Mouse (Mus musculus) CH12.LX (cell line): Measurements from ENCODE around the gene Epha10. TPM values are rescaled to one million over a fixed set of nuclear protein-coding genes. Genes with fewer than 3 reads are reported as not detected.

Experiments used
- DNase-seq: peaks from one replicate; pipeline ENCODE4 v3.0.0-alpha.2; 2013; ENCODE audit errors: extremely low read depth
- H3K27ac ChIP-seq: 2 replicates; pipeline ENCODE4 v1.5.1; 2012; ENCODE audit warnings: low read depth, mild to moderate bottlenecking, control low read depth, moderate library complexity; ENCODE audit not compliant: insufficient read depth
- H3K27me3 ChIP-seq: replicated peaks from 2 replicates; pipeline ENCODE3; 2012; ENCODE audit warnings: inconsistent platforms
- H3K36me3 ChIP-seq, 2 experiments: replicated peaks in 1 of 2; 2 replicates each; pipeline versions ENCODE3 to v1.6.1; 2012; ENCODE audit warnings: inconsistent platforms in 1 of 2, low read length in 1 of 2, mild to moderate bottlenecking in 1 of 2, mixed read lengths in 1 of 2, moderate library complexity in 1 of 2; ENCODE audit not compliant: control insufficient read depth in 1 of 2, insufficient read depth in 1 of 2
- H3K4me1 ChIP-seq, 2 experiments: 2 replicates each; pipeline ENCODE4 v1.6.1; 2012; ENCODE audit warnings: inconsistent platforms in 1 of 2, moderate library complexity in 1 of 2; ENCODE audit not compliant: insufficient read depth in 2 of 2, control insufficient read depth in 1 of 2
- H3K4me2 ChIP-seq: 2 replicates; pipeline ENCODE4 v1.6.1; 2012; ENCODE audit warnings: low read depth, mild to moderate bottlenecking, control low read depth; ENCODE audit not compliant: poor library complexity, insufficient read depth, severe bottlenecking
- H3K4me3 ChIP-seq, 3 experiments: fragments of 150-350 bp in 1 of 3; sonication (generic) in 1 of 3; replicated peaks in 1 of 3; 2 replicates each; pipeline versions ENCODE3 to v1.5.1; 2011 to 2012; ENCODE audit warnings: low read depth in 2 of 3, low read length in 2 of 3, mild to moderate bottlenecking in 2 of 3, moderate library complexity in 2 of 3, control low read depth in 1 of 3, improper control_type of control experiment in 1 of 3, inconsistent platforms in 1 of 3, mixed read lengths in 1 of 3; ENCODE audit not compliant: poor library complexity in 1 of 3
- H3K79me2 ChIP-seq: replicated peaks from 2 replicates; pipeline ENCODE4 v1.6.1; 2012; ENCODE audit warnings: mild to moderate bottlenecking, moderate library complexity; ENCODE audit not compliant: control insufficient read depth, poor library complexity, insufficient read depth, severe bottlenecking; ENCODE audit errors: extremely low read depth
- H3K9ac ChIP-seq: 2 replicates; pipeline ENCODE4 v1.6.1; 2012; ENCODE audit warnings: low read depth, mild to moderate bottlenecking, control low read depth, moderate library complexity; ENCODE audit not compliant: insufficient read depth
- H3K9me3 ChIP-seq: replicated peaks from 2 replicates; pipeline ENCODE3; 2012; ENCODE audit warnings: low read length, inconsistent platforms, mixed read lengths
- CHD1 ChIP-seq: IDR thresholded peaks from 2 replicates; pipeline ENCODE4 v1.6.1; 2012; ENCODE audit warnings: low read depth, low read length, improper control_type of control experiment, inconsistent platforms
- CHD2 ChIP-seq: IDR thresholded peaks from 2 replicates; pipeline ENCODE4 v1.6.1; 2011; ENCODE audit warnings: low read length, improper control_type of control experiment
- CTCF ChIP-seq, 2 experiments: IDR thresholded peaks in 1 of 2; conservative IDR thresholded peaks in 1 of 2; 2 replicates each; pipeline ENCODE4 v1.5.1; 2011 to 2012; ENCODE audit warnings: low read depth in 2 of 2, low read length in 2 of 2, improper control_type of control experiment in 1 of 2, inconsistent platforms in 1 of 2, mild to moderate bottlenecking in 1 of 2, moderate library complexity in 1 of 2
- ELF1 ChIP-seq: IDR thresholded peaks from 2 replicates; pipeline ENCODE4 v1.6.1; 2014; ENCODE audit warnings: low read depth, mild to moderate bottlenecking, inconsistent platforms, low read length, improper control_type of control experiment
- GABPA ChIP-seq: IDR thresholded peaks from 2 replicates; pipeline ENCODE4 v1.6.1; 2012; ENCODE audit warnings: low read depth, low read length, improper control_type of control experiment, inconsistent platforms; ENCODE audit not compliant: insufficient replicate concordance
- IRF4 ChIP-seq: IDR thresholded peaks from 2 replicates; pipeline ENCODE4 v1.6.1; 2014; ENCODE audit warnings: low read depth, mild to moderate bottlenecking, inconsistent platforms, low read length, improper control_type of control experiment
- KAT2A ChIP-seq: IDR thresholded peaks from 2 replicates; pipeline ENCODE4 v1.6.1; 2012; ENCODE audit warnings: low read length, improper control_type of control experiment, inconsistent platforms; ENCODE audit not compliant: insufficient replicate concordance
- MAX ChIP-seq: IDR thresholded peaks from 2 replicates; pipeline ENCODE4 v1.6.1; 2011; ENCODE audit warnings: low read length, improper control_type of control experiment
- MAZ ChIP-seq: IDR thresholded peaks from 2 replicates; pipeline ENCODE4 v1.6.1; 2012; ENCODE audit warnings: low read depth, mild to moderate bottlenecking, inconsistent platforms, low read length, improper control_type of control experiment, moderate library complexity
- MXI1 ChIP-seq: IDR thresholded peaks from 2 replicates; pipeline ENCODE4 v1.6.1; 2011; ENCODE audit warnings: mild to moderate bottlenecking, low read depth, low read length, improper control_type of control experiment
- MYC ChIP-seq: IDR thresholded peaks from 2 replicates; pipeline ENCODE4 v1.6.1; 2011; ENCODE audit warnings: low read depth, mild to moderate bottlenecking, improper control_type of control experiment, low read length
- NELFE ChIP-seq: IDR thresholded peaks from 2 replicates; pipeline ENCODE4 v1.6.1; 2011; ENCODE audit warnings: low read depth, low read length, improper control_type of control experiment
- NRF1 ChIP-seq: IDR thresholded peaks from 2 replicates; pipeline ENCODE4 v1.6.1; 2014; ENCODE audit warnings: low read depth, mild to moderate bottlenecking, inconsistent platforms, low read length, improper control_type of control experiment, moderate library complexity
- POLR2A ChIP-seq: IDR thresholded peaks from 2 replicates; pipeline ENCODE4 v1.6.1; 2011; ENCODE audit warnings: low read depth, mild to moderate bottlenecking, improper control_type of control experiment, low read length
- POLR2AphosphoS2 ChIP-seq: IDR thresholded peaks from 2 replicates; pipeline ENCODE4 v1.6.1; 2011; ENCODE audit warnings: low read depth, low read length, improper control_type of control experiment
- SIN3A ChIP-seq: IDR thresholded peaks from 2 replicates; pipeline ENCODE4 v1.6.1; 2012; ENCODE audit warnings: low read length, improper control_type of control experiment, inconsistent platforms
- TCF12 ChIP-seq: IDR thresholded peaks from 2 replicates; pipeline ENCODE4 v1.6.1; 2014; ENCODE audit warnings: low read depth, mild to moderate bottlenecking, inconsistent platforms, low read length, improper control_type of control experiment
- UBTF ChIP-seq: IDR thresholded peaks from 2 replicates; pipeline ENCODE4 v1.6.1; 2012; ENCODE audit warnings: low read depth, mild to moderate bottlenecking, inconsistent platforms, low read length, improper control_type of control experiment, moderate library complexity
- USF1 ChIP-seq: IDR thresholded peaks from 2 replicates; pipeline ENCODE4 v1.6.1; 2014; ENCODE audit warnings: low read depth, mild to moderate bottlenecking, inconsistent platforms, low read length, improper control_type of control experiment
- USF2 ChIP-seq: conservative IDR thresholded peaks from 2 replicates; pipeline ENCODE4 v1.6.1; 2011; ENCODE audit warnings: low read depth, low read length, improper control_type of control experiment
- ZC3H11A ChIP-seq: IDR thresholded peaks from 2 replicates; pipeline ENCODE4 v1.6.1; 2012; ENCODE audit warnings: low read depth, mild to moderate bottlenecking, inconsistent platforms, low read length, improper control_type of control experiment
- ZMIZ1 ChIP-seq: IDR thresholded peaks from 2 replicates; pipeline ENCODE4 v1.6.1; 2012; ENCODE audit warnings: low read depth, mild to moderate bottlenecking, inconsistent platforms, low read length, improper control_type of control experiment
- ZNF384 ChIP-seq: IDR thresholded peaks from 2 replicates; pipeline ENCODE4 v1.6.1; 2012; ENCODE audit warnings: low read depth, low read length, improper control_type of control experiment, inconsistent platforms
- dilution Hi-C: fragments of 300-500 bp; cut with MboI; formaldehyde crosslinking; loops from 2 replicates; pipeline ENCODE4 v1.14.3; 2020; ENCODE audit warnings: low sequenced_read_pairs; ENCODE audit not compliant: extremely low pct_unique_long_range_greater_than_20kb, extremely low pct_ligation_motif_present
- in situ Hi-C: fragments of 300-500 bp; cut with MboI; formaldehyde crosslinking; loops from 3 replicates; pipeline ENCODE4 v1.14.3; 2019; ENCODE audit warnings: low sequenced_read_pairs, low pct_ligation_motif_present, low pct_unique_long_range_greater_than_20kb, mixed read lengths
- polyA plus RNA-seq: library from polyadenylated mRNA; unstranded; fragments of >175 nt; gene quantifications from 2 replicates; pipeline ENCODE4 v1.2.1, GENCODE M21; 2012; ENCODE audit warnings: low read depth; ENCODE audit not compliant: insufficient read length
- total RNA-seq, 2 experiments: library from RNA; depleted of rRNA; stranded (reverse); fragments of 300-350 nt in 1 of 2; fragments of >200 nt in 1 of 2; gene quantifications; 2 replicates each; pipeline ENCODE4 v1.2.3; 2012 to 2014

Epha10 gene
- total and polyA plus RNA-seq, 3 experiments: not detected

GRCm38 (mm10) chr4:124850933-124851658, 29.6 kb upstream of the Epha10 start, which contains the start of gene 1110065P20Rik:
Gene 1110065P20Rik (minus strand): TSS chr4:124851196.
- Histone ChIP-seq H3K4me1 (peaks cover 4 to 35% of the 10 kb centered on the region in 2 experiments), H3K36me3 (peaks cover 28 to 55% of the 10 kb centered on the region in 2 experiments)

DNA sequence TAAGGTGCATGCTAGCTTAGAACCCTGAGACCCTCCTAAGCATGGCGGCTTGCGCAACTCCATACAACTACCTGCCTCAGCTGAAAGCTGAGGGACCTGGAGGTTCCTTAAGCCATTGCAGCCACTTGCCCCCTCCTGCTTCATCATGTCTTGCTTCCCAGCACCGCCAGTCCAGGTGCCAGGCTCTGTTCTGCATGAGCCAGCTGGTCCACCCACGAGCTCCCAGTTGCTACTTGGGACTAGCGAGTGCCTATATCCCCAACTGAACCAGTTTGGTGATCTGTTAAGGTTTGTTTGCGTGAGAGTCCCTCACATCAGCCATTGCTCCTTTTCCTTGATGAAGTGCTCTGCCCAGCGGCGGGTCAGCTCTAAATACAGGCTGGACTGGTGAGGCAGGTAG, 24.4 kb upstream of the Epha10 start:
- H3K4me1 ChIP-seq: peaks cover 0 to 23% of the 10 kb centered on the region in 2 experiments; a peak in 3 of 4 replicates
- no peaks in the 10 kb centered on the region for H3K27me3 ChIP-seq
- TF ChIP-seq ZNF384 (no peak), POLR2AphosphoS2 (no peak), UBTF (no peak), ZC3H11A (no peak), USF1 (no peak), USF2 (no peak), IRF4 (no peak), TCF12 (no peak), NRF1 (no peak), CHD1 (no peak)
- H3K27ac ChIP-seq: no peak overlapping the region
- H3K36me3 ChIP-seq: peaks cover 35 to 66% of the 10 kb centered on the region in 2 experiments
- in situ Hi-C loops (loop anchor here (10.0 kb wide), 1 partner anchor 49 kb away; no protein-coding TSS in a partner anchor), dilution Hi-C loops (no loop called here)
- no peak for DNase-seq
- no peak overlapping the region for H3K4me2 ChIP-seq
- H3K79me2 ChIP-seq: peaks cover 30% of the 10 kb centered on the region
- peaks cover 2% of the 10 kb centered on the region for H3K9me3 ChIP-seq
- H3K4me3 ChIP-seq: no peak overlapping the region
- no peak overlapping the region for H3K9ac ChIP-seq

More at GRCm38 (mm10) chr4:124850933-124851658, 29.6 kb upstream of the Epha10 start, which contains the start of gene 1110065P20Rik:
- in situ Hi-C loops (loop anchor here (10.0 kb wide), 1 partner anchor 54 kb away; no protein-coding TSS in a partner anchor), dilution Hi-C loops (no loop called here)
- peak within 1 kb of the TSS; percentile 87 for H3K4me2 ChIP-seq
- peak within 1 kb of the TSS; percentile 89 to 94 (median 89) for H3K4me3 ChIP-seq
- peaks cover 37% of the 10 kb centered on the region for H3K79me2 ChIP-seq
- H3K9me3 ChIP-seq: no peaks in the 10 kb centered on the region
- TF ChIP-seq POLR2A (peak; percentile 67), CTCF (conservative IDR thresholded peaks at IDR 0.05 in 1 of 2, IDR thresholded peaks at IDR 0.05 in 1 of 2; ENCODE audit: low read depth in 2 of 2, low read length in 2 of 2) (no peak), KAT2A (0 out of 2 replicates have a peak, but pooled peaks have one; percentile 52), CHD2 (0 out of 2 replicates have a peak, but pooled peaks have one; percentile 23), TCF12 (peak; percentile 14; the same call in 1 of the 2 replicates), ZC3H11A (no peak), MAX (peak; percentile 87), ZMIZ1 (peak; percentile 79; the same call in 1 of the 2 replicates), SIN3A (peak; percentile 75), GABPA (no peak), UBTF (no peak; the same call in 1 of the 2 replicates), MXI1 (peak; percentile 89), MAZ (peak; percentile 97), ELF1 (peak; percentile 73), ZNF384 (no peak), MYC (peak; percentile 89), IRF4 (0 out of 2 replicates have a peak, but pooled peaks have one; percentile 9), NELFE (peak; percentile 73)
- peak within 1 kb of the TSS; percentile 81 for H3K9ac ChIP-seq
- no peaks in the 10 kb centered on the region for H3K27me3 ChIP-seq
- H3K27ac ChIP-seq: peak within 1 kb of the TSS; percentile 63
- peak; percentile 68 for DNase-seq
